19 mouse cellular contexts compared by ENCODE assay signal in the genomic region with DNA sequence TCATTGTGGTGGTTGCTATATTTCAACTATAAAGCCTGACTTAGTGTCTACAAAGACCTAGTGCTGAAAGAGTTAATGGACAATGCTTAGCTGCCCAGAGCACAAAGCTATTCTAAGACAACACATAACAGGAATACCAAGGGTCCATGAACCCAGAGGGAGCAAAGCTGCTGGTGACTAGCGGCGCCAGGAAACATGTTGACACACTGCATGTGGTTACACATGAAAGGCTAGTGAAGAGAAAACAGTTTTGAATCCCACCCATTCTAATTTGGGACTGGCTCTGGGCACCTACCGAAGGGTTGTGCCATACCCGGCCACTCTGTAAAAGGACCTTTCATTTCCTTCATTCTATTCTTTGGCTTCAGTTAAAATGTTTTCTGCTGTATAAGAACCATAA.
A peak's percentile ranks its signal among the peaks of the same experiment; 100 is the strongest.
DNase-seq lines count a peak whose midpoint lies in the region; ATAC-seq and TF ChIP-seq lines count a peak whose summit lies in the region.
"Had no signal": no experiment of that assay in that cellular context is flagged by ENCODE, and none has a peak within 500 bp of the region (broad histone marks: within the 10 kb centered on the region; RNA-seq: fewer than 3 reads in every experiment).

No protein-coding gene starts in this region.

- H3K27me3 ChIP-seq in embryonic facial prominence, embryonic 14.5 days (replicated peaks; ENCODE audit: control insufficient read depth, insufficient read depth, low read length) = no peaks in the 10 kb centered on the region
- H3K27me3 ChIP-seq in embryonic facial prominence, embryonic 10.5 days (replicated peaks; ENCODE audit: low read depth, poor library complexity, severe bottlenecking) = no peaks in the 10 kb centered on the region
- no peaks in the 10 kb centered on the region for H3K27me3 ChIP-seq in heart, embryonic 15.5 days
- no peaks in the 10 kb centered on the region for H3K27me3 ChIP-seq in midbrain, embryonic 15.5 days (replicated peaks)
- no peaks in the 10 kb centered on the region for H3K27me3 ChIP-seq in midbrain, embryonic 11.5 days (ENCODE audit: control insufficient read depth, insufficient read depth, low read length)
- H3K27me3 ChIP-seq: limb, embryonic 13.5 days; midbrain, embryonic 12.5 days; neural tube, embryonic 13.5 days had no signal

- intact Hi-C loops in heart, postnatal 25 days (cut with DNase I) = loop anchor here (5.0 kb wide), 1 partner anchor 73 kb away; no protein-coding TSS in a partner anchor

- no peaks in the 10 kb centered on the region for H3K36me3 ChIP-seq in embryonic facial prominence, embryonic 14.5 days (ENCODE audit: control insufficient read depth, insufficient read depth, low read length)
- H3K36me3 ChIP-seq in embryonic facial prominence, embryonic 10.5 days (replicated peaks) = no peaks in the 10 kb centered on the region
- H3K36me3 ChIP-seq in heart, embryonic 15.5 days = no peaks in the 10 kb centered on the region
- no peaks in the 10 kb centered on the region for H3K36me3 ChIP-seq in midbrain, embryonic 15.5 days (replicated peaks)
- H3K36me3 ChIP-seq in midbrain, embryonic 11.5 days (ENCODE audit: control insufficient read depth, insufficient read depth, low read length) = no peaks in the 10 kb centered on the region
- H3K36me3 ChIP-seq: limb, embryonic 13.5 days; midbrain, embryonic 12.5 days; neural tube, embryonic 13.5 days had no signal

- ATAC-seq in embryonic facial prominence, embryonic 14.5 days (ENCODE audit: low read depth) = no peak
- ATAC-seq in heart, embryonic 15.5 days (replicated peaks; ENCODE audit: insufficient number of reproducible peaks, insufficient read depth, low FRiP score, low read depth) = no peak
- ATAC-seq in midbrain, embryonic 15.5 days (replicated peaks) = no peak
- no peak for ATAC-seq in midbrain, embryonic 11.5 days (ENCODE audit: low FRiP score)
- ATAC-seq: activated CD4-positive, CD25-positive, alpha-beta regulatory T cell, adult 4 months had no signal

- DNase-seq in embryonic facial prominence, embryonic 14.5 days (ENCODE audit: low spot score) = peak; percentile 32
- no peak for DNase-seq in embryonic facial prominence, embryonic 10.5 days (ENCODE audit: low spot score)
- DNase-seq in heart, postnatal 25 days (ENCODE audit: low spot score) = no peak
- no peak for DNase-seq in layer of hippocampus, adult 2 months (ENCODE audit: low spot score in 2 of 2)
- no peak for DNase-seq in layer of hippocampus, adult 11-12 months (ENCODE audit: low spot score)
- no peak for DNase-seq in midbrain, embryonic 11.5 days (ENCODE audit: low spot score, missing footprints)
- DNase-seq: adrenal gland, postnatal 10 days; embryo, embryonic 11 days; gastrocnemius, postnatal 14 days; kidney, adult 11 months; kidney, postnatal 25 days had no signal

- no peak overlapping the region for H3K4me3 ChIP-seq in embryonic facial prominence, embryonic 14.5 days (ENCODE audit: low read depth, low read length)
- no peak overlapping the region for H3K4me3 ChIP-seq in embryonic facial prominence, embryonic 10.5 days
- H3K4me3 ChIP-seq in heart, embryonic 15.5 days = no peak overlapping the region
- no peak overlapping the region for H3K4me3 ChIP-seq in layer of hippocampus, adult 2 months
- H3K4me3 ChIP-seq in midbrain, embryonic 15.5 days = no peak overlapping the region
- H3K4me3 ChIP-seq in midbrain, embryonic 11.5 days (ENCODE audit: low read depth, low read length) = no peak overlapping the region
- H3K4me3 ChIP-seq: limb, embryonic 13.5 days; midbrain, embryonic 12.5 days; neural tube, embryonic 13.5 days had no signal

- H3K4me1 ChIP-seq in embryonic facial prominence, embryonic 14.5 days (ENCODE audit: control insufficient read depth, insufficient read depth, low read length) = 0 out of 2 replicates have a peak, but pooled peaks cover 6% of the 10 kb centered on the region
- peaks cover 3% of the 10 kb centered on the region; the same call in 1 of the 2 replicates for H3K4me1 ChIP-seq in embryonic facial prominence, embryonic 10.5 days
- peaks cover 54% of the 10 kb centered on the region for H3K4me1 ChIP-seq in heart, embryonic 15.5 days (replicated peaks)
- peaks cover 32% of the 10 kb centered on the region for H3K4me1 ChIP-seq in midbrain, embryonic 15.5 days
- H3K4me1 ChIP-seq in midbrain, embryonic 11.5 days (ENCODE audit: control insufficient read depth, insufficient read depth, low read length) = no peaks in the 10 kb centered on the region
- H3K4me1 ChIP-seq: limb, embryonic 13.5 days had no signal

- H3K9me3 ChIP-seq in embryonic facial prominence, embryonic 14.5 days (ENCODE audit: control insufficient read depth, low read length) = no peaks in the 10 kb centered on the region
- H3K9me3 ChIP-seq in embryonic facial prominence, embryonic 10.5 days = no peaks in the 10 kb centered on the region
- no peaks in the 10 kb centered on the region for H3K9me3 ChIP-seq in heart, embryonic 15.5 days (replicated peaks)
- no peaks in the 10 kb centered on the region for H3K9me3 ChIP-seq in midbrain, embryonic 15.5 days
- no peaks in the 10 kb centered on the region for H3K9me3 ChIP-seq in midbrain, embryonic 11.5 days (ENCODE audit: control insufficient read depth, low read length)
- H3K9me3 ChIP-seq: G1E; limb, embryonic 13.5 days; midbrain, embryonic 12.5 days; neural tube, embryonic 13.5 days had no signal

- H3K27ac ChIP-seq in embryonic facial prominence, embryonic 14.5 days (replicated peaks; ENCODE audit: low read depth, low read length) = no peak overlapping the region
- no peak overlapping the region for H3K27ac ChIP-seq in embryonic facial prominence, embryonic 10.5 days (replicated peaks)
- H3K27ac ChIP-seq in heart, embryonic 15.5 days = peak overlapping the region; percentile 41
- H3K27ac ChIP-seq in layer of hippocampus, adult 2 months = peak overlapping the region; percentile 16; the same call in 1 of the 2 replicates
- H3K27ac ChIP-seq in midbrain, embryonic 15.5 days = 0 out of 2 replicates have a peak overlapping the region, but pooled peaks have one; percentile 25
- H3K27ac ChIP-seq in midbrain, embryonic 11.5 days (ENCODE audit: low read depth, low read length) = no peak overlapping the region
- H3K27ac ChIP-seq: limb, embryonic 13.5 days; liver, embryonic 14.5 days; midbrain, embryonic 12.5 days; neural tube, embryonic 13.5 days had no signal

- WGBS in embryonic facial prominence, embryonic 14.5 days = 53% methylated on average over 4 of the region's 4 CpGs
- whole genome bisulfite sequencing in embryonic facial prominence, embryonic 10.5 days = 74% methylated on average over 4 of the region's 4 CpGs
- WGBS in heart, embryonic 15.5 days = 26% methylated on average over 4 of the region's 4 CpGs
- WGBS in midbrain, embryonic 15.5 days = 68% methylated on average over 4 of the region's 4 CpGs
- 77% methylated on average over 4 of the region's 4 CpGs for WGBS in midbrain, embryonic 11.5 days

- TF ChIP-seq CTCF in layer of hippocampus, adult 2 months (conservative IDR thresholded peaks at IDR 0.05) = no peak

- H3K9ac ChIP-seq in embryonic facial prominence, embryonic 14.5 days (ENCODE audit: low read depth, low read length) = no peak overlapping the region
- H3K9ac ChIP-seq in heart, embryonic 15.5 days = no peak overlapping the region
- H3K9ac ChIP-seq in midbrain, embryonic 15.5 days = no peak overlapping the region
- H3K9ac ChIP-seq in midbrain, embryonic 11.5 days (ENCODE audit: low read length) = no peak overlapping the region
- H3K9ac ChIP-seq: limb, embryonic 13.5 days; liver, embryonic 14.5 days; midbrain, embryonic 12.5 days; neural tube, embryonic 13.5 days had no signal

- no peak overlapping the region for H3K4me2 ChIP-seq in embryonic facial prominence, embryonic 14.5 days (ENCODE audit: low read depth, low read length)
- H3K4me2 ChIP-seq in heart, embryonic 15.5 days = peak overlapping the region; percentile 23; the same call in 1 of the 2 replicates
- H3K4me2 ChIP-seq in midbrain, embryonic 15.5 days = no peak overlapping the region
- H3K4me2 ChIP-seq in midbrain, embryonic 11.5 days = no peak overlapping the region
- H3K4me2 ChIP-seq: limb, embryonic 13.5 days; midbrain, embryonic 12.5 days; neural tube, embryonic 13.5 days had no signal

Comparison
In these comparisons a context has a peak if more than half of its experiments do, and no peak if none do; other contexts are left out.
1. H3K27ac ChIP-seq: peak in heart, embryonic 15.5 days (single experiment), layer of hippocampus, adult 2 months (single experiment) and midbrain, embryonic 15.5 days (single experiment); none in embryonic facial prominence, embryonic 14.5 days (single experiment), embryonic facial prominence, embryonic 10.5 days (single experiment) and midbrain, embryonic 11.5 days (single experiment).